Mouse (Mus musculus) neural tube, embryonic 14.5 days (tissue): Measurements from ENCODE around the gene Rad9b. TPM values are rescaled to one million over a fixed set of nuclear protein-coding genes. Genes with fewer than 3 reads are reported as not detected.
"Not testable (repeated sequence)": the region's sequence is repeated elsewhere in the genome, so short reads cannot be mapped to it uniquely, and the experiment has no call there.

Source experiments
- ATAC-seq: fragments of 200-750 bp; cut with Nextera tagmentation; 2 replicates; pipeline ENCODE4 v1.8.0; 2017; ENCODE audit warnings: low read depth, mild to moderate bottlenecking, moderate TSS enrichment, moderate library complexity
- H3K27ac ChIP-seq: fragments of 300-500 bp; sonication (generic); 2 replicates; pipeline ENCODE4 v1.5.1; 2014; ENCODE audit warnings: low read depth, mild to moderate bottlenecking, control low read depth, low read length, moderate library complexity, mixed read lengths
- H3K27me3 ChIP-seq: fragments of 300-500 bp; sonication (generic); 2 replicates; pipeline ENCODE4 v1.6.1; 2014; ENCODE audit warnings: low read length; ENCODE audit not compliant: control insufficient read depth, insufficient read depth
- H3K36me3 ChIP-seq: fragments of 300-500 bp; sonication (generic); 2 replicates; pipeline ENCODE4 v1.6.1; 2014; ENCODE audit warnings: low read length, mixed read lengths; ENCODE audit not compliant: control insufficient read depth, insufficient read depth
- H3K4me1 ChIP-seq: fragments of 300-500 bp; sonication (generic); 2 replicates; pipeline ENCODE4 v1.6.1; 2014; ENCODE audit warnings: low read length; ENCODE audit not compliant: control insufficient read depth, insufficient read depth
- H3K4me2 ChIP-seq: fragments of 300-500 bp; sonication (generic); 2 replicates; pipeline ENCODE4 v1.6.1; 2014; ENCODE audit warnings: mild to moderate bottlenecking, low read depth, low read length, control low read depth
- H3K4me3 ChIP-seq: fragments of 300-500 bp; sonication (generic); 2 replicates; pipeline ENCODE4 v1.5.1; 2014; ENCODE audit warnings: low read depth, low read length, control low read depth, mixed read lengths
- H3K9ac ChIP-seq: fragments of 300-500 bp; sonication (generic); replicated peaks from 2 replicates; pipeline ENCODE4 v1.6.1; 2014; ENCODE audit warnings: low read depth, mild to moderate bottlenecking, control low read depth, low read length, mixed read lengths
- H3K9me3 ChIP-seq: fragments of 300-500 bp; sonication (generic); 2 replicates; pipeline ENCODE4 v1.6.1; 2016; ENCODE audit warnings: low read length; ENCODE audit not compliant: control insufficient read depth
- WGBS: fragments of 180-500 bp; shearing (Covaris S2); extraction: QIAGEN DNeasy Blood & Tissue Kit; methylation state at CpG from one replicate; pipeline ENCODE4 v1.1.7; 2014; 5-methylcytosine and 5-hydroxymethylcytosine counted together
- polyA plus RNA-seq: library from polyadenylated mRNA; unstranded; fragments of >200 nt; fragmentation: Nextera tagmentation; extraction: Ambion mirVana; gene quantifications from 2 replicates; pipeline ENCODE4 v1.2.1, GENCODE M21; 2014

Gene Rad9b
- polyA plus RNA-seq, 1 experiment from 2014 or later, result 24.7 TPM

GRCm38 (mm10) chr5:122319474-122320204 is 34.4 kb downstream of the Rad9b start:
- 78% methylated on average over 14 of the region's 14 CpGs for WGBS
- H3K4me3 ChIP-seq, result no peak overlapping the region
- ATAC-seq, result no peak
- H3K9ac ChIP-seq, result no peak overlapping the region
- no peaks in the 10 kb centered on the region for H3K4me1 ChIP-seq
- no peaks in the 10 kb centered on the region for H3K27me3 ChIP-seq
- H3K4me2 ChIP-seq, result no peak overlapping the region
- peaks cover 18% of the 10 kb centered on the region for H3K36me3 ChIP-seq
- H3K9me3 ChIP-seq, result no peaks in the 10 kb centered on the region
- no peak overlapping the region for H3K27ac ChIP-seq

GRCm38 (mm10) chr5:122318976-122319375 is 35.1 kb downstream of the Rad9b start:
- not testable (repeated sequence) for H3K9ac ChIP-seq, H3K4me1 ChIP-seq, H3K27ac ChIP-seq, H3K4me2 ChIP-seq, ATAC-seq, H3K4me3 ChIP-seq, H3K27me3 ChIP-seq, H3K9me3 ChIP-seq
- peaks cover 16% of the 10 kb centered on the region; the same call in 1 of the 2 replicates for H3K36me3 ChIP-seq
- 82% methylated on average over 3 of the region's 3 CpGs for WGBS

GRCm38 (mm10) chr5:122318100-122318499 is 35.9 kb downstream of the Rad9b start:
- Histone ChIP-seq H3K36me3 (peaks cover 14% of the 10 kb centered on the region; the same call in 1 of the 2 replicates), H3K27me3 (no peaks in the 10 kb centered on the region), H3K4me2 (no peak overlapping the region), H3K4me3 (no peak overlapping the region), H3K9me3 (no peaks in the 10 kb centered on the region), H3K9ac (no peak overlapping the region), H3K4me1 (no peaks in the 10 kb centered on the region), H3K27ac (no peak overlapping the region)
- no peak for ATAC-seq
- WGBS, result 80% methylated on average over 3 of the region's 3 CpGs

GRCm38 (mm10) chr5:122317329-122318045 is 36.5 kb downstream of the Rad9b start:
- no peak overlapping the region for H3K4me2 ChIP-seq
- peaks cover 14% of the 10 kb centered on the region; the same call in 1 of the 2 replicates for H3K36me3 ChIP-seq
- no peaks in the 10 kb centered on the region for H3K4me1 ChIP-seq
- H3K4me3 ChIP-seq, result no peak overlapping the region
- 80% methylated on average over 11 of the region's 11 CpGs for WGBS
- H3K9ac ChIP-seq, result no peak overlapping the region
- no peak for ATAC-seq
- H3K27me3 ChIP-seq, result no peaks in the 10 kb centered on the region
- no peaks in the 10 kb centered on the region for H3K9me3 ChIP-seq
- H3K27ac ChIP-seq, result no peak overlapping the region

GRCm38 (mm10) chr5:122314966-122315667 is 38.9 kb downstream of the Rad9b start:
- H3K27ac ChIP-seq, result no peak overlapping the region

GRCm38 (mm10) chr5:122312942-122313684 is 40.9 kb downstream of the Rad9b start:
- Histone ChIP-seq H3K36me3 (peaks cover 5% of the 10 kb centered on the region; the same call in 1 of the 2 replicates), H3K4me1 (no peaks in the 10 kb centered on the region), H3K9me3 (no peaks in the 10 kb centered on the region), H3K4me3 (no peak overlapping the region), H3K4me2 (no peak overlapping the region), H3K9ac (no peak overlapping the region), H3K27ac (no peak overlapping the region), H3K27me3 (no peaks in the 10 kb centered on the region)
- no peak for ATAC-seq
- whole genome bisulfite sequencing, result 86% methylated on average over 17 of the region's 17 CpGs

More at GRCm38 (mm10) chr5:122314966-122315667, 38.9 kb downstream of the Rad9b start:
- Histone ChIP-seq H3K9ac (no peak overlapping the region), H3K4me3 (no peak overlapping the region), H3K4me2 (no peak overlapping the region), H3K36me3 (peaks cover 4% of the 10 kb centered on the region; the same call in 1 of the 2 replicates), H3K4me1 (no peaks in the 10 kb centered on the region), H3K27me3 (no peaks in the 10 kb centered on the region), H3K9me3 (no peaks in the 10 kb centered on the region)
- WGBS, result 74% methylated on average over 20 of the region's 20 CpGs
- no peak for ATAC-seq

- Histone ChIP-seq H3K27ac (0 out of 2 replicates have a peak overlapping the region, but pooled peaks have one; percentile 2), H3K27me3 (no peaks in the 10 kb centered on the region)
- WGBS, result 92% methylated on average over 4 of the region's 4 CpGs
These were observed 41.7 kb downstream of the Rad9b start for GRCm38 (mm10) chr5:122312346-122312745.

GRCm38 (mm10) chr5:122311692-122312091 is 42.3 kb downstream of the Rad9b start:
- 70% methylated on average over 7 of the region's 7 CpGs for WGBS
- no peak overlapping the region for H3K4me3 ChIP-seq
- no peaks in the 10 kb centered on the region for H3K4me1 ChIP-seq
- H3K4me2 ChIP-seq, result no peak overlapping the region
- no peak overlapping the region for H3K9ac ChIP-seq
- no peak for ATAC-seq
- H3K27me3 ChIP-seq, result no peaks in the 10 kb centered on the region
- no peak overlapping the region for H3K27ac ChIP-seq
- peaks cover 6% of the 10 kb centered on the region; the same call in 1 of the 2 replicates for H3K36me3 ChIP-seq
- no peaks in the 10 kb centered on the region for H3K9me3 ChIP-seq

More at GRCm38 (mm10) chr5:122312346-122312745, 41.7 kb downstream of the Rad9b start:
- H3K4me2 ChIP-seq, result no peak overlapping the region
- no peak overlapping the region for H3K4me3 ChIP-seq
- no peaks in the 10 kb centered on the region for H3K4me1 ChIP-seq
- no peak for ATAC-seq
- no peaks in the 10 kb centered on the region for H3K9me3 ChIP-seq
- H3K9ac ChIP-seq, result no peak overlapping the region
- H3K36me3 ChIP-seq, result peaks cover 6% of the 10 kb centered on the region; the same call in 1 of the 2 replicates
